Mouse (Mus musculus) A20 (cell line): ENCODE data around the gene Ppp1r3e.

ENCODE experiments used
- DNase-seq: peaks from one replicate; pipeline ENCODE4 v3.0.0-alpha.2; 2011; ENCODE audit warnings: low read depth, low spot score

Gene Ppp1r3e

DNA sequence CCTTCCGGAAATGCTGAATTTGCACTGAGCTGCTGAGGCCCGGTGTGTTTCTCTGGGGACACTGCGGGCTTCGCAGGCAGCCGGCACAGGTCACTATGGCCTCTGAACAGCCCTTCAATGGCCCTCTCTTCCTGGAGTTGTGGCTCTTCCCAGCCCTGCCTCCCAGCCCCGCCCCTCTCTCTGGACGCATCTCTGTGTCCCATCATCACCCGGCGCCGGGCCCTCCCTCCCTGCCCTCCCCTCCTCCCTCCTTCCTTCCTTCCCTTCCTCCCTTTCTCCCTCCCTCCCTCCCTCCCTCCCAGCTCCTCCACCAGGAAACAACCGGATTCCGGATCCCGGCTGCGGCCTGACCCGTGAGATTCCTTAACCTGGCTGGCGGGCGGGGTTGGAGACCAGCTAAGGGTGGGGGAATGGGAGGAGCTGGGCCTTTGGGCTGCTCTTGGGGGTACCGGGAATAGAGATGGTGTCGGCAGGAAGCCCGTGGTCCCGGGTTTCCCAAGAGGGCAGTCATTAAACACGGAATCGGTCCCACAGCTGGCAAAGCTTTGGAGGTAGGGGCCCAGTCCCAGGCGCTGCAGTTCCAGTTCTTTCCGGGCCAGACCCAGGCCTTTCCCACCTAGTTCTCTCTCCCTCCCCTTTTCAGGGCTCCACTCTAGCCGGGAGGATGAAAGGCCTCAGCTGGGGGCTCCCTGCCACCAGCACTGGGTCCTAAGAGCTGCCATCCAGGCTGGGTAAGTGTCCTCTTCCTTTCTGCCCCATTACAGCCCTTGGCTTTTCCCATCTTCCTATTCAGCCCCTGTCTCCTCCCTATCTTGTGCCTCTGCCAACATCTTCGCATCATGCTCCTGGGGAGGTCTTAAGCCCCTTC is 6.0 kb upstream of the Ppp1r3e start, which contains the start of the genes Bcl2l2 and Gm20521:
Gene Bcl2l2, plus strand, starts transcription at position 224 of the 868 bp plus-strand sequence.
Gene Gm20521, plus strand, starts transcription at position 288 of the 868 bp plus-strand sequence.
- DNase-seq: no peak

DNA sequence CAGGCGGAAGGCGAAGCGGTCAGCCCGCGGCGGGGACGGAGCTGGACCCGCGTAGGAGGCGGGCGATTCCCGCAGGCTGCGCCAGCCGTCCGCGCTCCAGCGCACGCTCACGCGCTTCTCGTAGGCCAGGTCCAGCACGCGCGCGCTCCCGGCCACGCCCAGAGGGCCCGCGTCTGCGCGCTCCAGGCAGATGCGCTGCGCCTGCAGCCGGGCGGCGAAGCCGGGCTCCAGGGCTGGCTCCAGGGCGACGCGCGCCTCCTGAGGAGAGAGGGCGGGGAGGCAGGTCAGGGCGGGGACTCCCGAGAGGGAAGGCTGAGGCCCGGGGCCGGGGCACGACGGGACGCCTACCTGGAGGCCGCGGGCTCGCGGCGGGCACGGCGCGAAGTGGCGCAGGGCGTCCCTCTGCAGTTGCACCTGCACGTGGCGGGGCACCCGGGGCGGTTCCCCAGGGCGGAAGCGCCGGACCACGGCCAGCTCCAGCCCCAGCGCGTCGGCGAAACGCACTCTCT is 757 bp downstream of the Ppp1r3e start:
- DNase-seq: peak; percentile 96

DNA sequence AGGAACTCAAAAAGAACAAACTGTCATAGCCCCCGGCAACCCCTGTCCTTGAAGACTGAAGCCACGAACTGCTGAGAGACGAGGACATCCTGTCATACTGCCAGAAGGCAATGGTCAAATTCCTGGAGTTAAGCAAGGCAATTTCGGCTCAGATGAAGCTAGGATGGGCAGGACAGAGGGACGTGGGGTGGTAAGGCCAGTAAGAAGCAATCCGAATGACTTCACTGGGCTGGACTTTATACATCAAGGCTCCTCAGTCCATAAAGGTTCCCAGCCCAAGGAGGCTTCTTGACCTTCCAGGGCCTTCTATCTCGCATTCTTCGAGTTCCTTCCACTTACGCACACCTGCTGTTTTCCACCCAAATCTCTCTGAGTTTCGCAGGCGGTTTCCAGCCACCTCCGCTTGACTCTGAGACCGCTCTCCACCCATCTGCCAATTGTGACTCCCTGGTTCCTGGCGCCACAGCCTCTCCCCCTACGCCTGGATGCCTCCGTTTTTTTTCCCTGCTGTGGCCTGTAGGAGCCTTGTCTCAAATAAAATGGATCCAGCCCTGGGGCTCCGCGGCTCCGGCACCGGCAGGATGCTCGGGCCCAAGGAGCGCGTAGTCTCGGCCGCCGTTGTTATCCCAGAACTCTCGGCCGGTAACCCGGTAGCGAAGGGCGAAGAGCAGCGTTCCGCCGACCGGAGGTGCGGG is 1.4 kb downstream of the Ppp1r3e start:
- DNase-seq: no peak

DNA sequence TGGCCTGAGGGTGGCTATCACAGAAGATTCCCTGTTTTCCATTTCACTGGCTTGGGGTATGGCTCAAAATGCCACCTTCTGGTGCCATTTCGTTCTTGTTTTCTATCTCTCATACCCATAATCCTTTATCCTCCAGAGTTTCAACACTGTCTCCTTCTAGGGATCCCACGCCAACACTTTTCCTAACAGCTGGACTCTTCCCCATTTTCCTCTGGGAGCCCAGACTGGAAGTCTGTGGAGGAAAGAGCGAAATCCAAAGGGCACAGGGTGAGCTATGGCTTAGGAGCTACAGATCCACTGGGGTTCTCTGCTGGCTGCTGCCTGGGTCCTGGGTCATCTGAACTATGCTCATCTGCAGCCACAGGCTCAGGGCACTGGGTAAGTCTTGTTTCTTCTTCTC is 3.2 kb downstream of the Ppp1r3e start:
- no peak for DNase-seq

DNA sequence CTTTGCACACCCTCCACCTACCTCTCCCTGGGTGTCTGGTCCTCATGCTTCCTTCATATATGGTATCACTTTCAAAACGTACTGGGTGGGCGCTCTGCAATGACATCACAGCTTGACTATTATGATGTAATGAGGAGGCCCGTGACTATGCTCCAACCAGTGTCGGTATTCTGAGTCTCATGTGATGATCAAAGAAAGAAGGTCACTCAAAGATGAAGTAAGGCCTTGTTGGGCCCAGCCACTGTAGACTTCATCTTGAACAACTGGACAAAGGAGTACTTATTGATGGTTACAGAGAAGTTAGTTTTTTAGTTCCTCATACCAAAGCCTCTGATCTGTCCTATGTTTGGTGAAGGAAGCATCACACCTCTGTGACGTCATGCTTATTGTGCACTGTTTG is 6.5 kb downstream of the Ppp1r3e start, which contains the start of gene Homez:
Gene Homez, minus strand, starts transcription at position 101 of the 400 bp plus-strand sequence.
- no peak for DNase-seq

DNA sequence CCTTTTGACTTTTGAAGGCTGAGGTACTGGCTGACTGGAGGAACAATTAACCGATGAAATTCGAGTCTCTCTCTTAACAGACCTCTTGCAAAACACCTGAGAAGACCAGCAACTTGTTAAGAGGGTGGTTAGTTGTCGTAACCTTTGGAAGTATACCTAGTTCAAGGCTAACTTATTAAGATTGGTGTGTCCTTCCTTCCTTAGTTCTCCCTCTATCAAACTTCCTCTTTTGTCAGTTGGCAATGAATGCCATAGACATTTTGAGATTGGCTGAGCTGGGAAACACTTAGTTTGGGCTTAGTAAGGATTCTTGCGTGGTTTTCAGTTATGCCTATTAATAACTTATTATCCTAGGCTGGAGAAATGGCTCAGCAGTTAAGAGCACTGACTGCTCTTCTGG is 9.3 kb downstream of the Ppp1r3e start:
- DNase-seq: no peak

DNA sequence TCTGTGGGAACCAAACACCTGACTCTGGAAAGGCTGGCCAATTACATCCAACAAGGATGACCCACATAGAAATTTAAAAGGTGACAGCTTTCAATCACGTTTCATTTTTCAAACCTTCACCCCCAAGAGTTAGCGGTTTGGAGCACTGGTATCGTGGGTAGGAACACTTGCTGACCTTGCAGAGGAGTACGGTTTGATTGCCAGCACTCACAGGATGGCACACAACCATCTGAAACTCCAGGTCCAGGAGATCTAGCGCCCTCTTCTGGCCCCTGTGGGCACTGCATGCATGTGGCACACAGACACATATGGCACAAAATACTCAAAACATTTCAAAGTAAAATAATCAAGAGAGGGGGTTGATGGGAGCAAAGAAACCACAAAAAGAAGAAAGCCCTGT is 10.4 kb downstream of the Ppp1r3e start:
- peak; percentile 53 for DNase-seq

DNA sequence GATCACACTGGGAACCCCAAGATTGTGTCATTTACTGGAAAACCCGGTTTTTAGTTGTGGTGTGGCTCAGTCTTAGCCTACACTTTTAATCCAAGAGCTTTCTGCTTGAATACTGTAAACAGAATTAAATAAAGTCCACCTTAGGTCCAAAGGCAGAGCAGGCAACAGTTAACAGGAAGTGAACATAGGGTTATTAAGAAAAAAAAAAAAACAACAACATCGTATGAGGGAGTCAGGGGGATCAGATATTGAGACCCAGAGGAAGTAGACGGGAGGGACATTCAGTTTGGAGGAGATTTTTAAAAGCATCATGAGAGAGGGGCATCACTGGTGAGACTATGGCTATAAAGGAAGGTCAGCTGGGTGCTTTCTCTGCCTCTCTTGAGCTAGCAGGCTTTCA is 11.1 kb downstream of the Ppp1r3e start:
- DNase-seq: no peak

DNA sequence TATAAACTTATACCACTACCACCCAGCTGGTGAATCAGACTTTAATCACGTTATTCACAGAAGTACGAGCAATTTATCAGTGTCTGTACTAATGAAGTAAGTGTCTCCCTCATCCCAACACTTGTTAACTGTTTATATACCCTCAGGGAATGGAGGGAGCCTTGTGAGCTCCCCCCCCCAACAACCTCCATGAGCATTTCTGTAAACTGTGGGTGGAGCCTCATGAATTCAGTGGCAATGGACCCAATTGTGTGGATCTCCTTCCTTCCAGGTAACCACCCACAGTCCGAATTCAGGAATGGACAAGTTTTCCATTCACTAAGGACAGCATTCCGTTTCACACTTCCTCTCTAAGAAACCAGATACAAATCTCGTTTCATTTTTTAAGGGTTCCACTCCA is 11.7 kb downstream of the Ppp1r3e start:
- DNase-seq: no peak

DNA sequence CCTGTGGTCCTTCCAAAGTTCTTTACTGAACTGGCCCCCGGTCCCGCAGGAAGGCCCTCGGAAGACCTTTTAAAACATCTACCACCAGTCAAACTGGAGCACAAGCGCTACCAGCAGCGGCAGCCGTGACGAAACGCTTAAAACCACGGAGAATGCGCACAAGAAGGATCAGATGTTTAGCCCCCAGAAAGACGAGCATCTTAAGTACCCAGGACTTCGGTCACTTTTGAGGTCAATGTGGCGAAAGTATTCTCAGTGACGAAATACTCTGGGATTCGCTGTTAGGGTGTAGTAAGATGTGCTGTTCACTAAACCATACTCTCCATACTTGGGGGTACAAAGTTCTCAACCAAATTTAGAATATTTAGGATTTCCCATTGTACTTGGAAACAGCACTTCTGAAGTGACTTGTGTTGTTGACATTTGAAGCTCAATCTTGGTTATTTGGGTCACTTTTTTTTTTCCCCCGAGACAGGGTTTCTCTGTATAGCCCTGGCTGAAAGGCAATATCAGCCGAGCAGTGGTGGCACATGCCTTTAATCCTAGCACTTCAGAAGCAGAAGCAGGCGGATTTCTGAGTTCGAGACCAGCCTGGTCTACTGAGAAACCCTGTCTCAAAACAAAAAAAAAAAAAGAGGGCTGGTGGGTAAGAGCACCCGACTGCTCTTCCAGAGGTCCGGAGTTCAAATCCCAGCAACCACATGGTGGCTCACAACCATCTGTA is 12.9 kb downstream of the Ppp1r3e start:
- DNase-seq: no peak

DNA sequence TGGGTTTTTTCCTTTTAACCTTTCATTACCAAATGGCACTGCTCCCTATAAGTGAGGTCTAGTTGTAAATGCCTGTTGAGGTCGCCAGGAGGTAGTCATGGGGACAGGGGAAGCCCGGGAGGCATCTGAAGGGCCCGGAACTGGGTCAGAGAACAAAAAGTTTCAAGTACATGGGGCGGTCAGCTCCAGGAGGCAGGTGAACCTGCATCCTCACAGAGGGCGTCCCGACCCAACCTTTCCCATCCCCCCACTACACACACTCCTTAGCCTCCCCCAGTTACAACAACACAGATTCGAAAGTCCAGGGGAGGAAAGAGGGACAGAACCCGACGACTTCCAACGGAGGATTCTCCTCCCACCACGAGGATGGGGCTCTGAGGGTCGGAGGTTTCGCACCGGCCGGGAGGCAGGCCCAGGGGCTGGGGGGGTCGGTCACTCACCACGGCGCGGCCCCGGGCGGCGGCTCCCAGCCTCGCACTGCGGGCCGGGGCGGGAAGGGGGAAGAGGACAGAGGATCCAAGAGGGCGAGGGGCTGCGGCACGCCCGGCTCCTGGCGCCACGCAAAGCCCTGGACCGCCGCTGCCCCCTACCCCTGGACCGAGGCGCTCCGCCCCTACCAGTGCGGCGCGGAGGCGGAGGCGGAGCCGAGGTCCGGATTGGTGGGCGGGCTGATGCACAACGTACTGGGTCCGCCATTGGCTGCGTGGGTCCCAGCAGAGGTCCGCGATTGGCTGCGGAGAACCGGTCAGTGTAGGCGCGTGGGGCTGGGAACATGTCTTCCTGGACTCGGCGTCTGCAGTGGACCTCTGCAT is 13.6 kb downstream of the Ppp1r3e start:
- peak; percentile 93 for DNase-seq

DNA sequence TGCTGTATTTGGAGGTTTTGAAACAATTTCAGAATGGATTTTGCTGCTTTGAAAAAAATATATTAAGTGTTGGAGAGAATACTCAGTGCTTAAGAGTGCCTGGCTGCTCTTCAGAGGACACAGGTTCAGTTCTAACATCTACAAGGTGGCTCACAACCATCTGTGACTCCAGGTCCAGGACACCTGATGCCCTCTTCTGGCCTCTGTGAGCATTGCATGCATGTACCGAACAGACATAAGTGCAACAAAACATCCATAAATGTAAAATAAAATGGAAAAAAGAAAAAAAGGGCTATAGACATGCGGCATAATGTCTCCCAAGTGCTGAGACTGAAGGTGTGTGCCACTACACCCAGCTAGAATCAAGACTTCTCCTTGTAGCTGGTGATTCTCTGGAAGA is 16.8 kb downstream of the Ppp1r3e start:
- peak; percentile 65 for DNase-seq

DNA sequence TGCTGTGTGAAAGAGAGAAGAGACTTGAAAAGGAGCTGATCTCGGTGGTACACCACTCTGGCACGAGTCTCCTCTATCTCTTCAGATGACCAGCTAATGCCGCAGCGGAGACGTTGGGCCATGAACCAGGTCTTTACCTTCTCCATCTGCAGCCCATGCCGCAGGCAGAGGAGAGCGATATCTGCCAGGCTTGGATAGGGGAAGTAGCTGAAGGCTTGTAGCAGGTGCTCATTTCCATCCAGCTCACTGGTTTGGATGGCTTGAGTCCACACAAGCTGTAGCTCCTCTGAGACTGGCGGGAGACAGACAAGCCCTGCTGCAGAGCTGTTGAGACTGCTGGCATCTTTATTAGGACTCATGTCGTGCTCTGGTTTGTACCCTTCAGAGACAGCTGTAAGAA is 19.5 kb downstream of the Ppp1r3e start:
- no peak for DNase-seq

DNA sequence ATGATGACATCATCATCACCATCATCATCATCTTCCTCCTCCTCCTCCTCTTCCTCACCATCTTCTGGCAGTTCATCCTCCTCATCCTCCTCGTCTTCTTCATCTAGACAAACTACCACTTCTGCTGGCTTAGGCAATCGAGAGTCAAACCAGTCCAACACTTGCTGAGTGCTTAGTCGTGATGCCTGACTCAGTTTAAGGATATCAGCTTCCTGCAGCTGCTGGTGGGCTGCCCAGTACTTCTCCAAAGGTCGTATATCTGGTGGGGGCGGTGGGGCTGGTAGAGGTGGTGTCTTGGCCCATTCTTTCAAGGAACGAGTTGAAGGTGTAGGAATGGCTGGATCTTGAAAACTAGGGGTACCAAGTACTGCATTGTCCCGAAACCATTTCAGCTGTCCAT is 20.6 kb downstream of the Ppp1r3e start:
- no peak for DNase-seq

DNA sequence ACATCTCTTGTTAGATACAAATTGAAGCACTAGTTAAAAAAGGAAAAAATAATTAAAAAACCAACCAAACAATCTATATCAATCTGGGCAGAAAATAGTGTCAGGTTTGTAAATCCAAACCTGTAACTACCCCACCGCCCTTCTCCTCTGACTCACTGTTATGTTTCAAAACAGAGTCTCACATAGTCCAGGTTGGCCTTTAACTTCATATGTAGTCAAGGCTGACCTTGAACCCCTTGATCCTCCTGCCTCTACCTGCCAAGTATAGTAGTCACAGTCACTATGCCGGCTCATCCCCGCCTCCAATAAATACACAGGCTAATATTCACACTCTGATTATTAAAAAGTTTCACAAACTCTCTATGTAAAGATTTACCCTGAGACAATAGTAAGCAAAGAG is 21.6 kb downstream of the Ppp1r3e start:
- DNase-seq: no peak

DNA sequence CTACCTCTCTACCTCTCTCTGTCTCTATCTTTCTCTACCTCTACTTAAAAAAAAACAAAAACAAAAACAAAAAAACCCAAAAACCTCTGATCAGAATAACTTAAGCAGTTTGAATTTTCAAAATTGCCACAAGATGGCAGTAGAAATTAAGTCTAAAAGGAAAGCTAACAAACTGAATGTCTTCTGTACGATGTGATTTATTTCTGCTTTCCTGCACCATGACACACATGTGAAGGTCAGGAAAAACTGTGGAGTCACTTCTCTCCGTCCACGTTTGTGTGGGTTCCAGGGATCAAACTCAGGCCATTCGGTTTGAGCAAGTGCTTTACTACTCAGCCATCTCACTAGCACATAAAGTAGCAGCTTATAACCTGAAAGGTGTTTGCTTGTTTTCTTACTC is 33.9 kb downstream of the Ppp1r3e start:
- peak; percentile 69 for DNase-seq

DNA sequence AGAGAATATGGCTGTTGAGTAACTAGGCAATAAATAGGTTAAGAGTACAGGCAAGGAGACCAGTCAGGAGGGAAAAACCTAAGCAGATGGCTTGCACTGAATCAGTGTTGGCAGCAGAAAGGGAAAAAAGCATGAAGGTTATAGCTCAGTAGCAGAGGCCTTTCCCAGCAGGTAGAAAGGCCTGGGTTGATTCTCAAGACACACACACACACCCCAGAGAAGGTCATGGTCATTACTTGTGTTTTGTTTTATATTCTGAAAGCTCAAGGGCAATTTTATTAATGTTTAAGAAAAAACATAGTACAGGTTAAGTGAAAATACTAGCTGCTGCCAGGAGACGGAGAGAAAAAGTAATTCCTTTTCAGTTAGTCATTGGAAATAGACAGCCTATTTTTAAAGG is 53.6 kb downstream of the Ppp1r3e start:
- DNase-seq: no peak
